Mouse (Mus musculus): ENCODE results near the gene Ppp1r15a. TPM values are rescaled to one million over a fixed set of nuclear protein-coding genes. Genes with fewer than 3 reads are reported as not detected.

Ppp1r15a gene
- polyA plus RNA-seq, 1 experiment from 2014 or later, result 20.3 TPM

Other genes with a start within 250 kb of the Ppp1r15a start
- gene Slc6a21, start 248.8 kb downstream of the Ppp1r15a start, polyA plus RNA-seq (2014; fragmentation: Nextera tagmentation; extraction: Ambion mirVana), result not detected in 2 replicates
- 5.0 and 7.2 TPM in 2 replicates for gene Trpm4, start 192.5 kb downstream of the Ppp1r15a start, polyA plus RNA-seq (2014; fragmentation: Nextera tagmentation; extraction: Ambion mirVana)
- gene Hrc, start 191.0 kb downstream of the Ppp1r15a start, polyA plus RNA-seq (2014; fragmentation: Nextera tagmentation; extraction: Ambion mirVana), result 0.33 and 0.34 TPM in 2 replicates
- gene Ppfia3, start 159.2 kb downstream of the Ppp1r15a start, polyA plus RNA-seq (2014; fragmentation: Nextera tagmentation; extraction: Ambion mirVana), result 7.4 TPM in 2 replicates
- gene Lin7b, start 155.7 kb downstream of the Ppp1r15a start, polyA plus RNA-seq (2014; fragmentation: Nextera tagmentation; extraction: Ambion mirVana), result 0.77 and 0.86 TPM in 2 replicates
- 71.6 and 75.0 TPM in 2 replicates for gene Snrnp70, start 130.5 kb downstream of the Ppp1r15a start, polyA plus RNA-seq (2014; fragmentation: Nextera tagmentation; extraction: Ambion mirVana)
- gene Kcna7, start 120.6 kb downstream of the Ppp1r15a start, polyA plus RNA-seq (2014; fragmentation: Nextera tagmentation; extraction: Ambion mirVana), result not detected in 2 replicates
- gene Ntf5, start 112.6 kb downstream of the Ppp1r15a start, polyA plus RNA-seq (2014; fragmentation: Nextera tagmentation; extraction: Ambion mirVana), result 3.9 and 5.1 TPM in 2 replicates
- not detected in 2 replicates for gene Lhb, start 105.4 kb downstream of the Ppp1r15a start, polyA plus RNA-seq (2014; fragmentation: Nextera tagmentation; extraction: Ambion mirVana)
- 28.7 and 30.7 TPM in 2 replicates for gene Gys1, start 91.4 kb downstream of the Ppp1r15a start, polyA plus RNA-seq (2014; fragmentation: Nextera tagmentation; extraction: Ambion mirVana)
- 172 and 179 TPM in 2 replicates for gene Ruvbl2, start 88.2 kb downstream of the Ppp1r15a start, polyA plus RNA-seq (2014; fragmentation: Nextera tagmentation; extraction: Ambion mirVana)
- 4,830 and 5,123 TPM in 2 replicates for gene Ftl1, start 66.4 kb downstream of the Ppp1r15a start, polyA plus RNA-seq (2014; fragmentation: Nextera tagmentation; extraction: Ambion mirVana)
- gene Bax, start 59.4 kb downstream of the Ppp1r15a start, polyA plus RNA-seq (2014; fragmentation: Nextera tagmentation; extraction: Ambion mirVana), result 151 and 168 TPM in 2 replicates
- gene Tulp2, start 44.4 kb downstream of the Ppp1r15a start, polyA plus RNA-seq (2014; fragmentation: Nextera tagmentation; extraction: Ambion mirVana), result 0.43 and 0.95 TPM in 2 replicates
- not detected in 2 replicates for gene Gm45808, start 39.5 kb downstream of the Ppp1r15a start, polyA plus RNA-seq (2014; fragmentation: Nextera tagmentation; extraction: Ambion mirVana)
- gene Dhdh, start 37.5 kb downstream of the Ppp1r15a start, polyA plus RNA-seq (2014; fragmentation: Nextera tagmentation; extraction: Ambion mirVana), result 2.6 and 3.1 TPM in 2 replicates
- 96.7 and 107 TPM in 2 replicates for gene Nucb1, start 15.9 kb downstream of the Ppp1r15a start, polyA plus RNA-seq (2014; fragmentation: Nextera tagmentation; extraction: Ambion mirVana)
- 0.62 and 1.3 TPM in 2 replicates for gene Plekha4, start 62 bp upstream of the Ppp1r15a start, polyA plus RNA-seq (2014; fragmentation: Nextera tagmentation; extraction: Ambion mirVana)
- gene Hsd17b14, start 28.6 kb upstream of the Ppp1r15a start, polyA plus RNA-seq (2014; fragmentation: Nextera tagmentation; extraction: Ambion mirVana), result 0.53 and 0.68 TPM in 2 replicates
- gene Bcat2, start 43.9 kb upstream of the Ppp1r15a start, polyA plus RNA-seq (2014; fragmentation: Nextera tagmentation; extraction: Ambion mirVana), result 47.0 and 47.3 TPM in 2 replicates
- 0.22 TPM in 1 of 2 replicates, not detected in the other for gene Fgf21, start 89.2 kb upstream of the Ppp1r15a start, polyA plus RNA-seq (2014; fragmentation: Nextera tagmentation; extraction: Ambion mirVana)
- gene Fut1, start 91.0 kb upstream of the Ppp1r15a start, polyA plus RNA-seq (2014; fragmentation: Nextera tagmentation; extraction: Ambion mirVana), result 0.38 TPM in 1 of 2 replicates, not detected in the other
- 0.08 and 0.11 TPM in 2 replicates for gene Izumo1, start 95.5 kb upstream of the Ppp1r15a start, polyA plus RNA-seq (2014; fragmentation: Nextera tagmentation; extraction: Ambion mirVana)
- gene Rasip1, start 101.2 kb upstream of the Ppp1r15a start, polyA plus RNA-seq (2014; fragmentation: Nextera tagmentation; extraction: Ambion mirVana), result 5.4 and 5.7 TPM in 2 replicates
- gene Mamstr, start 113.7 kb upstream of the Ppp1r15a start, polyA plus RNA-seq (2014; fragmentation: Nextera tagmentation; extraction: Ambion mirVana), result 1.4 and 1.8 TPM in 2 replicates
- gene Fut2, start 140.1 kb upstream of the Ppp1r15a start, polyA plus RNA-seq (2014; fragmentation: Nextera tagmentation; extraction: Ambion mirVana), result 0.17 TPM in 1 of 2 replicates, not detected in the other
- 0.25 TPM in 2 replicates for gene Ntn5, start 157.8 kb upstream of the Ppp1r15a start, polyA plus RNA-seq (2014; fragmentation: Nextera tagmentation; extraction: Ambion mirVana)
- gene Sec1, start 168.1 kb upstream of the Ppp1r15a start, polyA plus RNA-seq (2014; fragmentation: Nextera tagmentation; extraction: Ambion mirVana), result 0.27 and 0.42 TPM in 2 replicates
- gene Car11, start 173.6 kb upstream of the Ppp1r15a start, polyA plus RNA-seq (2014; fragmentation: Nextera tagmentation; extraction: Ambion mirVana), result 6.9 and 8.7 TPM in 2 replicates
- gene Dbp, start 178.8 kb upstream of the Ppp1r15a start, polyA plus RNA-seq (2014; fragmentation: Nextera tagmentation; extraction: Ambion mirVana), result 4.9 and 5.6 TPM in 2 replicates
- 1,026 and 1,114 TPM in 2 replicates for gene Rpl18, start 189.2 kb upstream of the Ppp1r15a start, polyA plus RNA-seq (2014; fragmentation: Nextera tagmentation; extraction: Ambion mirVana)
- 14.9 and 17.3 TPM in 2 replicates for gene Sphk2, start 191.7 kb upstream of the Ppp1r15a start, polyA plus RNA-seq (2014; fragmentation: Nextera tagmentation; extraction: Ambion mirVana)
- gene Fam83e, start 194.9 kb upstream of the Ppp1r15a start, polyA plus RNA-seq (2014; fragmentation: Nextera tagmentation; extraction: Ambion mirVana), result 0.21 and 0.35 TPM in 2 replicates
- not detected in 2 replicates for gene Spaca4, start 199.5 kb upstream of the Ppp1r15a start, polyA plus RNA-seq (2014; fragmentation: Nextera tagmentation; extraction: Ambion mirVana)

Measured in embryonic facial prominence, embryonic 11.5 days (tissue).